Mouse (Mus musculus) lung, embryonic 15.5 days (tissue): ENCODE results near the gene Trip4. TPM values are rescaled to one million over a fixed set of nuclear protein-coding genes. Genes with fewer than 3 reads are reported as not detected.
"Not testable (repeated sequence)": the region's sequence is repeated elsewhere in the genome, so short reads cannot be mapped to it uniquely, and the experiment has no call there.

Experiments
- ATAC-seq: fragments of 200-750 bp; cut with Nextera tagmentation; 2 replicates; pipeline ENCODE4 v1.8.0; 2017; ENCODE audit warnings: moderate number of reproducible peaks, borderline replicate concordance; ENCODE audit not compliant: low FRiP score, low TSS enrichment; ENCODE audit errors: extremely low read depth
- H3K27ac ChIP-seq: fragments of 300-500 bp; sonication (generic); 2 replicates; pipeline ENCODE4 v1.5.1; 2015; ENCODE audit warnings: moderate library complexity, mild to moderate bottlenecking, inconsistent platforms
- H3K27me3 ChIP-seq: fragments of 300-500 bp; sonication (generic); 2 replicates; pipeline ENCODE4 v1.6.1; 2015; ENCODE audit warnings: inconsistent platforms
- H3K36me3 ChIP-seq: fragments of 300-500 bp; sonication (generic); 2 replicates; pipeline ENCODE4 v1.6.1; 2015; ENCODE audit warnings: inconsistent platforms
- H3K4me1 ChIP-seq: fragments of 300-500 bp; sonication (generic); 2 replicates; pipeline ENCODE4 v1.6.1; 2015; ENCODE audit warnings: inconsistent platforms
- H3K4me2 ChIP-seq: fragments of 300-500 bp; sonication (generic); 2 replicates; pipeline ENCODE4 v1.6.1; 2015; ENCODE audit warnings: inconsistent platforms, mild to moderate bottlenecking, moderate library complexity
- H3K4me3 ChIP-seq: fragments of 300-500 bp; sonication (generic); 2 replicates; pipeline ENCODE4 v1.5.1; 2015; ENCODE audit warnings: mild to moderate bottlenecking, inconsistent platforms
- H3K9ac ChIP-seq: fragments of 300-500 bp; sonication (generic); 2 replicates; pipeline ENCODE4 v1.6.1; 2015; ENCODE audit warnings: inconsistent platforms
- H3K9me3 ChIP-seq: fragments of 300-500 bp; sonication (generic); 2 replicates; pipeline ENCODE4 v1.6.1; 2016; ENCODE audit warnings: inconsistent platforms
- WGBS: fragments of 180-500 bp; shearing (Covaris S2); methylation state at CpG from one replicate; pipeline ENCODE4 v1.1.7; 2015; 5-methylcytosine and 5-hydroxymethylcytosine counted together
- polyA plus RNA-seq: library from polyadenylated mRNA; unstranded; fragments of >200 nt; fragmentation: Nextera tagmentation; extraction: Ambion mirVana; gene quantifications from 2 replicates; pipeline ENCODE4 v1.2.1, GENCODE M21; 2015

Gene Trip4
- polyA plus RNA-seq, 1 experiment from 2014 or later, result 32.3 TPM

GRCm38 (mm10) chr9:65791846-65792245 lies 116.7 kb downstream of the Trip4 start:
- no peak overlapping the region for H3K9ac ChIP-seq
- no peaks in the 10 kb centered on the region for H3K27me3 ChIP-seq
- no peak overlapping the region for H3K4me2 ChIP-seq
- no peak for ATAC-seq
- H3K27ac ChIP-seq, result no peak overlapping the region
- peaks cover 14% of the 10 kb centered on the region; the same call in 1 of the 2 replicates for H3K36me3 ChIP-seq
- H3K9me3 ChIP-seq, result no peaks in the 10 kb centered on the region
- H3K4me3 ChIP-seq, result no peak overlapping the region
- peaks cover 32% of the 10 kb centered on the region for H3K4me1 ChIP-seq

GRCm38 (mm10) chr9:65791106-65791505 lies 117.5 kb downstream of the Trip4 start:
- no peak overlapping the region for H3K9ac ChIP-seq
- no peak for ATAC-seq
- peaks cover 36% of the 10 kb centered on the region for H3K4me1 ChIP-seq
- no peak overlapping the region for H3K4me3 ChIP-seq
- no peak overlapping the region for H3K27ac ChIP-seq
- H3K9me3 ChIP-seq, result no peaks in the 10 kb centered on the region
- no peaks in the 10 kb centered on the region for H3K27me3 ChIP-seq
- 51% methylated on average over 4 of the region's 4 CpGs for WGBS
- peaks cover 14% of the 10 kb centered on the region; the same call in 1 of the 2 replicates for H3K36me3 ChIP-seq
- H3K4me2 ChIP-seq, result no peak overlapping the region

- H3K27ac ChIP-seq, result no peak overlapping the region
- ATAC-seq, result no peak
- H3K4me2 ChIP-seq, result no peak overlapping the region
- no peak overlapping the region for H3K4me3 ChIP-seq
- no peaks in the 10 kb centered on the region for H3K9me3 ChIP-seq
- no peak overlapping the region for H3K9ac ChIP-seq
- no peaks in the 10 kb centered on the region for H3K27me3 ChIP-seq
- WGBS, result 84% methylated on average over 3 of the region's 3 CpGs
- peaks cover 38% of the 10 kb centered on the region for H3K4me1 ChIP-seq
- H3K36me3 ChIP-seq, result peaks cover 13% of the 10 kb centered on the region; the same call in 1 of the 2 replicates
Observed at GRCm38 (mm10) chr9:65789788-65790187, 118.8 kb downstream of the Trip4 start.

DNA sequence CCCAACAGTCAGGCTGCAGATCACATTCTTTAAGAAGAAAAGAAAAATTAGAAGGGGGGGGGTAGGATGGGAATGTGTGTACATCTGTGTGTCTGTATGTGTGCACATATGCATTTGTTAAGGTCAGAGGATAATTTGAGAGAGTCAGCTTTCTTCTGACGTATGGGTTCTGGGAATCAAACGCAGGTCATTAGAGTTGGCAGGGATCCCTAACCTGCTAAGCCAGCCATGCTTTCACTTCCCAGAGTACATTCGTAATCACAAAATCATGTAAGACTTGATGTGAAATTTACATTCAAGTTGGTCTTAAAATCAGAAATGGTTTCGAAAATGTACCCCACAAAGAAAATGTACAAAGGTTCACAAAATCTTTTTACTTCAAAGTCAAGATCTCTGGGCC lies 120.0 kb downstream of the Trip4 start:
- no peaks in the 10 kb centered on the region for H3K27me3 ChIP-seq
- 61% methylated on average over 4 of the region's 4 CpGs for WGBS
- no peak overlapping the region for H3K4me3 ChIP-seq
- no peak for ATAC-seq
- H3K9ac ChIP-seq, result no peak overlapping the region
- no peak overlapping the region for H3K4me2 ChIP-seq
- peaks cover under 1% of the 10 kb centered on the region; the same call in 1 of the 2 replicates for H3K36me3 ChIP-seq
- no peak overlapping the region for H3K27ac ChIP-seq
- H3K4me1 ChIP-seq, result peaks cover 38% of the 10 kb centered on the region
- H3K9me3 ChIP-seq, result no peaks in the 10 kb centered on the region

GRCm38 (mm10) chr9:65787829-65788344 lies 120.7 kb downstream of the Trip4 start:
- Histone ChIP-seq H3K4me1 (peaks cover 38% of the 10 kb centered on the region), H3K4me2 (no peak overlapping the region), H3K36me3 (no peaks in the 10 kb centered on the region), H3K27me3 (no peaks in the 10 kb centered on the region), H3K4me3 (no peak overlapping the region), H3K27ac (peak overlapping the region; percentile 22), H3K9ac (no peak overlapping the region), H3K9me3 (no peaks in the 10 kb centered on the region)
- no peak for ATAC-seq
- WGBS, result 50% methylated on average over 4 of the region's 4 CpGs

DNA sequence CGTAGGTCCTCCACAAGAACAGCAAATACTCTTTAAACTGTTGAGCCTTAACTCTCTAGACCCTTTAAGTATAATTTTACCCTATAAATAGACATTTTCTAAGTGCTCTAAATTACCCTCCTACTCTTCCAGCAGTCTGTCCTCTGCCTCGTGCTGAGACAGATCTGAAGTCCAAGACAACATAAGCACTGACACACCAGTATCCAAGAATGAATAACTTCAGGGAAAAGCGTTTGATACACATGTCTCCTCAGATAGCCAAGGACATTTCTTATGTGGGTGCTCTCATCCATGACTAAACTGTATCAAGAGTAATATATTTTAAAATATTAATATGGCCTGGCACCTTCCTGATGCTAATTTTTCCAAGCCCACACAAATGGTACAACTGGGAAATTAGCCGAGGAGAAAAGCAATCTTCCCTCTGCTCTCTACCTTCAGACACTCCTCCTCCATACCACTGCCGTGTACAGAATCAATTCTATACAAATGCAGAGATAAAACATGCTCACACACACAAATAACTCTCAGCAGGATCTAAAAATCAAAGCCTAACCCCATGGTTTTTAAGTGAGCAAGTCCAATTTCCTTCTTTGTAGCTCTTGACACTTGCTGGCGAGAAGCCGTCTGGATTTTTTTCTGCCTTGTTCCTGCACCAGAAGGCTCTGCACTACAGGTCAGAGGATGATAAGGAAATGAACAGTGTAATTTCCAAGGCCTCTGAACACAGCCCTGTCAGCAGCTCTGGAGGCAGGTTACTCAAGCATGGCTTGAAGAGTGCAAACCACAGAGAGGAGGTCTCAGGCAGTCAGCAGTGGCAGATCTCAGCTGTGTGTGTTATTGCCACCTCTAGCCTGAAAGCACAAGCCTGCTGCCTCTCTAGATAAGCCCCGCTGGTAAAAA lies 121.5 kb downstream of the Trip4 start:
- Histone ChIP-seq H3K4me3 (no peak overlapping the region), H3K9ac (no peak overlapping the region), H3K9me3 (no peaks in the 10 kb centered on the region), H3K27ac (peak overlapping the region; percentile 22), H3K36me3 (no peaks in the 10 kb centered on the region), H3K4me1 (peaks cover 36% of the 10 kb centered on the region), H3K4me2 (no peak overlapping the region), H3K27me3 (no peaks in the 10 kb centered on the region)
- WGBS, result 37% methylated on average over 8 of the region's 8 CpGs
- ATAC-seq, result no peak

DNA sequence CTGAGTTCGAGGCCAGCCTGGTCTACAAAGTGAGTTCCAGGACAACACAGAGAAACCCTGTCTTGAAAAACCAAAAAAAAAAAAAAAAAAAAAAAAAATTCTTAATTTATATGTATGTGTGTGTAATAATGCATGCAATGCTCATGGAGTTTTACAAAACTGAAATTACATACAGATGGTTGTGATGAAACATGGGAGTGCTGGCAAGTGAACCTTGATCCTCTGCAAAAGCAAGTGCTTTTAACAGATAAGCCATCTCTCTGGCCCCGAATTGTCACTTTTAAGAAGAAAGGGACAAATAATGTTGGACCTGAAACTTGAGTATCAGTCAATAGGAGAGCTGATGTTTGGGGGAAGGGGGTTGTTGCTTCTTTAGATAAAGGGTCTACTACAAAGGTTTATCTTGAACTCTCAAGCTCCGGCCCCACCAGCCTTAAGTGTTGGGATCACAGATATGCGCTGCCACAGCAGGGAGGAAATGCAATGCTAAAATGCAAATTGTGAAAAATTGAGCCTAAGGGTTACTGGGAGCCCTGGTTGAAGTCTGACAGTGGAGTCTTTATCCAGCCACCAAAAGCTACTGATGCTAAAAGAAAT lies 122.7 kb downstream of the Trip4 start:
- no peak for ATAC-seq
- Histone ChIP-seq H3K9ac (no peak overlapping the region), H3K27ac (no peak overlapping the region), H3K4me2 (no peak overlapping the region), H3K9me3 (no peaks in the 10 kb centered on the region), H3K4me1 (peaks cover 23% of the 10 kb centered on the region), H3K27me3 (no peaks in the 10 kb centered on the region), H3K4me3 (no peak overlapping the region), H3K36me3 (no peaks in the 10 kb centered on the region)
- 57% methylated on average over 4 of the region's 4 CpGs for WGBS

DNA sequence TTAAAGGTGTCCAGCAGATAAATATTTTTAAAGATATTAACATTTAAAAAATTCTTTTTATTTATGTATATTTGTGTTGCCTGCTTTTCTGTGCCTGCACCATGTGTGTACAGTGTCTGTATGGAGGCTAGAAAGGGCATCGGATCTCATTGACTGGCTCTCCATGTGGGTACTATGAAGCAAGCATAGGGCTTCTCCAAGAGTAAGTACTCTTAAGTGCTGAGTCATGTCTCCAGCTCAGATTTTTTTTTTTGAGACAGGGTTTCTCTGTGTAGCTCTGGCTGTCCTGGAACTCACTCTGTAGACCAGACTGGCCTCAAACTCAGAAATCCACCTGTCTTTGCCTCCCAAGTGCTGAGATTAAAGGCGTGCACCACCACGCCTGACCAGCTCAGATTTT lies 129.0 kb downstream of the Trip4 start:
- H3K4me3 ChIP-seq, ATAC-seq, H3K9ac ChIP-seq, H3K27ac ChIP-seq, H3K36me3 ChIP-seq, H3K9me3 ChIP-seq, H3K27me3 ChIP-seq, H3K4me2 ChIP-seq: not testable (repeated sequence)
- peaks cover 15% of the 10 kb centered on the region for H3K4me1 ChIP-seq
- WGBS, result 82% methylated on average over 3 of the region's 3 CpGs

Other genes with a start within 250 kb of the Trip4 start
- gene Oaz2, start 240.8 kb downstream of the Trip4 start, polyA plus RNA-seq, result 396 and 422 TPM in 2 replicates
- gene Zfp609, start 81.2 kb downstream of the Trip4 start, polyA plus RNA-seq, result 6.2 and 6.4 TPM in 2 replicates
- 258 and 259 TPM in 2 replicates for gene Pclaf, start 18.6 kb downstream of the Trip4 start, polyA plus RNA-seq
- 13.6 and 14.7 TPM in 2 replicates for gene Csnk1g1, start 130 bp upstream of the Trip4 start, polyA plus RNA-seq
- gene Ppib, start 151.4 kb upstream of the Trip4 start, polyA plus RNA-seq, result 655 and 682 TPM in 2 replicates
- gene Snx22, start 160.9 kb upstream of the Trip4 start, polyA plus RNA-seq, result 9.8 and 10.6 TPM in 2 replicates
- gene Snx1, start 217.8 kb upstream of the Trip4 start, polyA plus RNA-seq, result 117 and 126 TPM in 2 replicates
- gene Ciao2a, start 217.8 kb upstream of the Trip4 start, polyA plus RNA-seq, result 148 and 149 TPM in 2 replicates
- 14.9 and 16.8 TPM in 2 replicates for gene Dapk2, start 249.4 kb upstream of the Trip4 start, polyA plus RNA-seq